9 mouse cellular contexts compared by ENCODE assay signal in genomic region chr11:81152460-81153160, GRCm38 (mm10).
DNase-seq lines count a peak whose midpoint lies in the region; ATAC-seq and TF ChIP-seq lines count a peak whose summit lies in the region.
"Had no signal": no experiment of that assay in that cellular context is flagged by ENCODE, and none has a peak within 500 bp of the region (broad histone marks: within the 10 kb centered on the region; RNA-seq: fewer than 3 reads in every experiment).

No protein-coding gene starts in this region.

- no peak for TF ChIP-seq EP300 in lung, postnatal 0 days (IDR thresholded peaks at IDR 0.05)
- no peak for TF ChIP-seq EP300 in liver, postnatal 0 days (IDR thresholded peaks at IDR 0.05; ENCODE audit: low read depth)

- no peak overlapping the region for H3K9ac ChIP-seq in lung, postnatal 0 days (replicated peaks; ENCODE audit: low read depth)
- peak overlapping the region; percentile 43; the same call in 1 of the 2 replicates for H3K9ac ChIP-seq in heart, embryonic 11.5 days (ENCODE audit: low read depth, low read length)
- H3K9ac ChIP-seq in liver, postnatal 0 days (replicated peaks): no peak overlapping the region
- H3K9ac ChIP-seq in stomach, embryonic 14.5 days (replicated peaks; ENCODE audit: low read depth, low read length): peak overlapping the region; percentile 18; the same call in 1 of the 2 replicates

- H3K4me1 ChIP-seq in lung, postnatal 0 days (ENCODE audit: insufficient read depth, low read depth, low read length): no peaks in the 10 kb centered on the region; the same call in 1 of the 2 replicates
- H3K4me1 ChIP-seq in heart, embryonic 11.5 days (ENCODE audit: control insufficient read depth, insufficient read depth, low read length): 0 out of 2 replicates have a peak, but pooled peaks cover 10% of the 10 kb centered on the region
- H3K4me1 ChIP-seq in liver, postnatal 0 days (ENCODE audit: insufficient read depth): no peaks in the 10 kb centered on the region
- H3K4me1 ChIP-seq in stomach, embryonic 14.5 days (ENCODE audit: control insufficient read depth, insufficient read depth, low read length): peaks cover 3% of the 10 kb centered on the region; the same call in 1 of the 2 replicates

- H3K4me3 ChIP-seq in lung, postnatal 0 days (ENCODE audit: low read depth, low read length): peak overlapping the region; percentile 33
- peak overlapping the region; percentile 59 for H3K4me3 ChIP-seq in heart, embryonic 11.5 days (ENCODE audit: low read depth, low read length)
- H3K4me3 ChIP-seq in layer of hippocampus, adult 2 months: peak overlapping the region; percentile 77
- peak overlapping the region; percentile 27 for H3K4me3 ChIP-seq in liver, postnatal 0 days (ENCODE audit: low read depth, low read length)
- H3K4me3 ChIP-seq in stomach, embryonic 14.5 days (ENCODE audit: low read depth, low read length): peak overlapping the region; percentile 42
- H3K4me3 ChIP-seq: myocyte had no signal

- WGBS in lung, postnatal 0 days: 2% methylated on average over 37 of the region's 55 CpGs
- WGBS in heart, embryonic 11.5 days (ENCODE audit: insufficient replicate concordance): 0% methylated on average over 32 of the region's 55 CpGs
- 1% methylated on average over 38 of the region's 55 CpGs for WGBS in liver, postnatal 0 days (ENCODE audit: insufficient replicate concordance)
- WGBS in stomach, embryonic 14.5 days: under 1% methylated on average over 40 of the region's 55 CpGs

- no peaks in the 10 kb centered on the region for H3K9me3 ChIP-seq in lung, postnatal 0 days (ENCODE audit: low read length)
- H3K9me3 ChIP-seq in heart, embryonic 11.5 days (replicated peaks; ENCODE audit: control insufficient read depth, low read length): no peaks in the 10 kb centered on the region
- no peaks in the 10 kb centered on the region for H3K9me3 ChIP-seq in liver, postnatal 0 days (ENCODE audit: low read length)
- no peaks in the 10 kb centered on the region for H3K9me3 ChIP-seq in stomach, embryonic 14.5 days (ENCODE audit: control insufficient read depth, low read depth, low read length)

- no peak overlapping the region for H3K27ac ChIP-seq in lung, postnatal 0 days (ENCODE audit: low read length)
- no peak overlapping the region for H3K27ac ChIP-seq in heart, embryonic 11.5 days (ENCODE audit: low read depth, low read length)
- H3K27ac ChIP-seq in layer of hippocampus, adult 2 months: peak overlapping the region; percentile 95
- no peak overlapping the region for H3K27ac ChIP-seq in liver, postnatal 0 days (ENCODE audit: low read depth)
- H3K27ac ChIP-seq in stomach, embryonic 14.5 days (ENCODE audit: low read length): no peak overlapping the region

- DNase-seq in lung, postnatal 0 days (ENCODE audit: low spot score): peak; percentile 5
- DNase-seq in lung, postnatal 14 days: no peak
- DNase-seq in cerebellum, postnatal 36 days: peak; percentile 65 to 71
- peak; percentile 69 to 77 for DNase-seq in layer of hippocampus, adult 2 months (ENCODE audit: low spot score in 2 of 2)
- peak; percentile 17 for DNase-seq in liver, postnatal 0 days

- H3K4me2 ChIP-seq in lung, postnatal 0 days (replicated peaks; ENCODE audit: low read depth, low read length): peak overlapping the region; percentile 67
- peak overlapping the region; percentile 97 for H3K4me2 ChIP-seq in heart, embryonic 11.5 days
- peak overlapping the region; percentile 58 for H3K4me2 ChIP-seq in liver, postnatal 0 days (ENCODE audit: low read depth, low read length)
- peak overlapping the region; percentile 97 for H3K4me2 ChIP-seq in stomach, embryonic 14.5 days (replicated peaks; ENCODE audit: low read depth, low read length)

- peak; percentile 42 for TF ChIP-seq CTCF in lung, postnatal 0 days (IDR thresholded peaks at IDR 0.05)
- peak; percentile 81 for TF ChIP-seq CTCF in layer of hippocampus, adult 2 months (conservative IDR thresholded peaks at IDR 0.05)
- TF ChIP-seq CTCF in liver, postnatal 0 days (IDR thresholded peaks at IDR 0.05; ENCODE audit: low read depth): peak; percentile 14; the same call in 1 of the 2 replicates

- no peaks in the 10 kb centered on the region for H3K36me3 ChIP-seq in lung, postnatal 0 days (ENCODE audit: insufficient read depth, low read length)
- no peaks in the 10 kb centered on the region for H3K36me3 ChIP-seq in heart, embryonic 11.5 days (ENCODE audit: control insufficient read depth, insufficient read depth, low read length)
- no peaks in the 10 kb centered on the region for H3K36me3 ChIP-seq in liver, postnatal 0 days (replicated peaks; ENCODE audit: insufficient read depth, low read length)
- H3K36me3 ChIP-seq in stomach, embryonic 14.5 days (ENCODE audit: control insufficient read depth, insufficient read depth, low read length): no peaks in the 10 kb centered on the region

- H3K27me3 ChIP-seq in lung, postnatal 0 days (replicated peaks; ENCODE audit: insufficient read depth, low read length): peaks cover 41% of the 10 kb centered on the region
- peaks cover 60% of the 10 kb centered on the region for H3K27me3 ChIP-seq in heart, embryonic 11.5 days (ENCODE audit: control insufficient read depth, insufficient read depth, low read length)
- peaks cover 55% of the 10 kb centered on the region for H3K27me3 ChIP-seq in liver, postnatal 0 days (ENCODE audit: insufficient read depth, low read length)
- H3K27me3 ChIP-seq in stomach, embryonic 14.5 days (ENCODE audit: control insufficient read depth, insufficient read depth, low read length): peaks cover 16% of the 10 kb centered on the region

- ATAC-seq in lung, postnatal 0 days: 0 out of 2 replicates have a peak, but pooled peaks have one; percentile 4
- ATAC-seq in heart, embryonic 11.5 days (replicated peaks; ENCODE audit: insufficient number of reproducible peaks, low FRiP score, low TSS enrichment): peak; percentile 51; the same call in 1 of the 2 replicates
- ATAC-seq in liver, postnatal 0 days: no peak
- peak; percentile 44; the same call in 1 of the 2 replicates for ATAC-seq in stomach, embryonic 14.5 days (ENCODE audit: insufficient number of reproducible peaks, insufficient read depth, low FRiP score, low read depth)
- ATAC-seq in granulocyte monocyte progenitor cell, adult 5-6 weeks (replicated peaks; ENCODE audit: poor library complexity, severe bottlenecking): no peak

Comparison
In these comparisons a context has a peak if more than half of its experiments do, and no peak if none do; other contexts are left out.
1. ATAC-seq: peak in lung, postnatal 0 days (single experiment), heart, embryonic 11.5 days (single experiment) and stomach, embryonic 14.5 days (single experiment); none in liver, postnatal 0 days (single experiment) and granulocyte monocyte progenitor cell, adult 5-6 weeks (single experiment).
2. H3K4me3 ChIP-seq: peak in every context shown above with its lines; median percentile 77 in layer of hippocampus, adult 2 months; 59 in heart, embryonic 11.5 days; 42 in stomach, embryonic 14.5 days; 33 in lung, postnatal 0 days; 27 in liver, postnatal 0 days.
3. H3K9ac ChIP-seq: peak in heart, embryonic 11.5 days (single experiment) and stomach, embryonic 14.5 days (single experiment); none in lung, postnatal 0 days (single experiment) and liver, postnatal 0 days (single experiment).
4. CTCF ChIP-seq: peak in every context shown above with its lines; median percentile 81 in layer of hippocampus, adult 2 months; 42 in lung, postnatal 0 days; 14 in liver, postnatal 0 days.
5. Peak in every context shown above with its lines, with median percentiles within 50 percentile points of each other: H3K4me2 ChIP-seq.